Mouse (Mus musculus): ENCODE data around the gene Bri3bp. TPM values are rescaled to one million over a fixed set of nuclear protein-coding genes. Genes with fewer than 3 reads are reported as not detected.

Bri3bp gene
- 4.0 and 5.0 TPM in 2 replicates for polyA plus RNA-seq (2012; rRNA removed)

DNA sequence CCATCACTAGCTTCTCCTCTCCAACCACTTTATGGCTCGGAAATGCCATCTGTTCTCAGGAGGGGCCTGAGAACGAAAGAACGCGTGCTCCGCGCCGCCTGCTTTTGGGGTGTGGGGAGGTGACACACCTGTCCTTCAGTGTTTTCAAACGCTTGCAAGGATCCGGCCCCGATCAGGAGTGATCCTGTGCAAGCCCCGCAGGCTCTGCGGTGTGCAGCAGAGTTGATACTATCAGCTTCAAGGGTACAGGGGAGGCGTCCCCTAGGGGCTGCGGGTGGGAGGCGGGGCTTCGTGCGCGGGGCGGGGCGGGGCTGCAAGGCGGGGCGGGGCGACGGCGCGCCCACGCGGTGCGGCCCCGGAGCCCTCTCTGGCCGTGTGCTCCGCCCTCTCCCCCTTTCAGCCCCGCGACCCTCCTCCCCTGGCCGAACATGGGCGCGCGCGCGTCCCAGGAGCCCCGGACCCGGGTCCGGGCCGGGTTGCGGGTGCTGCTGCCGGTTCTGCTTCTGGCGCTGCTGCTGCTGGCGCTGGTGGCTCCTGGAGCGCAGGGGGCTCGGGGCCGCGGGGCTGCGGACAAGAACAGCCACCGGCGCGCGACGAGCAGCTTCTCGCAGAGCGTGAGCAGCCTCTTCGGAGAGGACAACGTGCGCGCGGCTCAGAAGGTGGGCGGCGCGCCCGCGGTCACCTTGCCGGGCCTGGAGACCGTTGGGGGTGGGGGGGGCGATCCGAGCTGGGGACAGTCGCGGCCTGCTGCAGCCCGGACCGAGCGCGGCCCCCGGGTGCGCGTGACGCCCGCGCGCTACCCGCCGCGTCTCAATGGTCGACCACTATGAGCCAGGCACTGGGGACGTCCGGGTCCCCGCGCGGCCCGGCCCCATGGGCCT, at the start of gene Bri3bp:
Gene Bri3bp (plus strand): TSS at position 335 of the 881 bp plus-strand sequence.

DNA sequence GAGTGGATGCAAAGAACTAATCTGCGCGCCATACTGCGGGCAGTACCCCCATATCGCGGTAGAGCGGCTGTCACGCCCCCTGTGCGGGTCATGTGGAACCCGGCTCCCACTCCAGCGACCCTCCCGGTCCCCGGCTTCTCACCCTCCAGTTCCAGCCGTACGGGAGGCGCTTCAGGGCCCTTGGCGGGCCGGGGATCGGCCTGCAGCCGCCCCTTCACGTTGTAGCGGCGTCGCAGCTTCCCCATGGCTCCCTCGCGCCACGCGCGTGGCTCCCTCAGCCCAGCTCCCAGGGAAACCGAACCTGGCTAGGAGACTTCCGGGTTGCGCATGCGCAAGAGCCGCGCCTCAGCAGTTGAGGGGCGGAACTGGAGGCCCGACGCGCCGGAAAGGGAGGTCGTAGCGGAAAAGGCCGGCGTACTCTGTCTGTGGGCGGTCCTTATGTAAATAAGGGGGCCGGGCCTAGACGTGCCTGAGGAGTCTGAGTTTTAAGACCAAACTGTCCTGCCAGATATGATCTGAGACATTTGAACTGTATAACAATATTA, 7.5 kb upstream of the Bri3bp start, which contains the start of gene Dhx37:
Gene Dhx37 (minus strand): TSS at position 329 of the 545 bp plus-strand sequence.

DNA sequence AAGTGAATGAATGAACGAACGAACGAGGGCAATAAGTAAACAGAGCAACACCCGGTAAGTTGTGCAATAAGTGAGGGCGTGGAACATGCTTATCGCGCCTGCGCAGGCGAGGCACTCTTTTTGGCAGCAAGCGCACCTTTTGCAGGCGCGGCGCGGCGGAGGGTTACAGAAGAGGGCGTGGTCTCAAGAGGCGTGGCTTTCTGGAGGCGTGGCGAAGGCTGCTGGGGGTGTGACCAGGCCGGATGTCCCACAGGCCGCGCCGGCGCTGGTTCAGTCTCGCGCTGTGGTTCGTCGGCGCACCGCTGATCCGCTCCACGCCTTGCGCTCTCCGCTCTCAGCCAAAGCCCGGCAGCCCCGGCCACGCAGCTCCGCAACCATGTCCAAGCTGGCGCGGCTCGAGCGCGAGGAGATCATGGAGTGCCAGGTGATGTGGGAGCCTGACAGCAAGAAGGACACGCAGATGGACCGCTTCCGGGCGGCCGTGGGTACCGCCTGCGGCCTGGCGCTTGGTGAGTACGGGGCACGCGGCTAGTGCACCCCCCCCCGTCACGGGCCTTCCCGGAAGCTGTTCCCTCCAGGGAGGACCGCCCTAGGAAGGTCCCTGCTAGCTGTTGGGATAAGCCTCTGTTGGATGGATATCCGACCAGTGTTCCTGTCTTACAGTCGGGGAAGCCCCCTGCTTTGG, 34.4 kb downstream of the Bri3bp start, which contains the start of gene Aacs:
Gene Aacs (plus strand): TSS at position 214 of the 685 bp plus-strand sequence.

Other genes with a start within 250 kb of the Bri3bp start
- 128 and 141 TPM in 2 replicates for gene Scarb1, start 100.5 kb upstream of the Bri3bp start, polyA plus RNA-seq (2012; rRNA removed)
- 0.09 and 0.11 TPM in 2 replicates for gene Gm10382, start 52.2 kb upstream of the Bri3bp start, polyA plus RNA-seq (2012; rRNA removed)
- 312 and 328 TPM in 2 replicates for gene Ubc, start 51.4 kb upstream of the Bri3bp start, polyA plus RNA-seq (2012; rRNA removed)
- 5.6 and 5.7 TPM in 2 replicates for gene Dhx37, start 7.4 kb upstream of the Bri3bp start, polyA plus RNA-seq (2012; rRNA removed)
- gene Aacs, start 34.2 kb downstream of the Bri3bp start, polyA plus RNA-seq (2012; rRNA removed): 14.1 and 20.6 TPM in 2 replicates
- gene Tmem132b, start 90.2 kb downstream of the Bri3bp start, polyA plus RNA-seq (2012; rRNA removed): under 0.01 and 0.02 TPM in 2 replicates